Mouse (Mus musculus) liver, postnatal 0 days (tissue): ENCODE measurements around the gene Gpx3. TPM values are rescaled to one million over a fixed set of nuclear protein-coding genes. Genes with fewer than 3 reads are reported as not detected.

ENCODE experiments used
- ATAC-seq: fragments of 200-750 bp; cut with Nextera tagmentation; 2 replicates; pipeline ENCODE4 v1.8.0; 2017; ENCODE audit warnings: mild to moderate bottlenecking, moderate library complexity
- DNase-seq: peaks from one replicate; pipeline ENCODE4 v3.0.0-alpha.2; 2016
- H3K27ac ChIP-seq: fragments of 300-500 bp; sonication (generic); 2 replicates; pipeline ENCODE4 v1.5.1; 2014; ENCODE audit warnings: antibody characterized with exemption, moderate library complexity, mild to moderate bottlenecking, low read depth
- H3K27me3 ChIP-seq: fragments of 300-500 bp; sonication (generic); 2 replicates; pipeline ENCODE4 v1.6.1; 2014; ENCODE audit warnings: low read length, control low read depth, mixed read lengths; ENCODE audit not compliant: insufficient read depth
- H3K36me3 ChIP-seq: fragments of 300-500 bp; sonication (generic); replicated peaks from 2 replicates; pipeline ENCODE4 v1.6.1; 2014; ENCODE audit warnings: mild to moderate bottlenecking, control low read depth, low read length, moderate library complexity, mixed read lengths; ENCODE audit not compliant: insufficient read depth
- H3K4me1 ChIP-seq: fragments of 300-500 bp; sonication (generic); 2 replicates; pipeline ENCODE4 v1.6.1; 2014; ENCODE audit warnings: antibody characterized with exemption, mild to moderate bottlenecking, control low read depth; ENCODE audit not compliant: insufficient read depth
- H3K4me2 ChIP-seq: fragments of 300-500 bp; sonication (generic); 2 replicates; pipeline ENCODE4 v1.6.1; 2014; ENCODE audit warnings: low read depth, mild to moderate bottlenecking, low read length, moderate library complexity, mixed read lengths
- H3K4me3 ChIP-seq: fragments of 300-500 bp; sonication (generic); 2 replicates; pipeline ENCODE4 v1.5.1; 2014; ENCODE audit warnings: low read depth, low read length
- H3K9ac ChIP-seq: fragments of 300-500 bp; sonication (generic); replicated peaks from 2 replicates; pipeline ENCODE4 v1.6.1; 2014; ENCODE audit warnings: mild to moderate bottlenecking, moderate library complexity
- H3K9me3 ChIP-seq: fragments of 300-500 bp; sonication (generic); 2 replicates; pipeline ENCODE4 v1.6.1; 2016; ENCODE audit warnings: mild to moderate bottlenecking, control low read depth, low read length, mixed read lengths
- CTCF ChIP-seq: sonication (generic); IDR thresholded peaks from 2 replicates; pipeline ENCODE4 v1.5.1; 2016; ENCODE audit warnings: antibody characterized with exemption, low read depth
- EP300 ChIP-seq: IDR thresholded peaks from 2 replicates; pipeline ENCODE4 v1.6.1; 2016; ENCODE audit warnings: antibody characterized with exemption, low read depth, mild to moderate bottlenecking
- WGBS: fragments of 180-500 bp; shearing (Covaris S2); extraction: QIAGEN DNeasy Blood & Tissue Kit; methylation state at CpG from one replicate; pipeline ENCODE4 v1.1.7; 2014; ENCODE audit not compliant: insufficient replicate concordance; 5-methylcytosine and 5-hydroxymethylcytosine counted together
- polyA plus RNA-seq: library from polyadenylated mRNA; unstranded; fragments of >200 nt; fragmentation: Nextera tagmentation; extraction: Ambion mirVana; gene quantifications from 2 replicates; pipeline ENCODE4 v1.2.1, GENCODE M21; 2015

Gpx3 gene
- polyA plus RNA-seq, 1 experiment from 2014 or later, result 30.4 TPM

GRCm38 (mm10) chr11:54903940-54904706, 1.9 kb downstream of the Gpx3 start:
- TF ChIP-seq EP300, result no peak
- no peak for TF ChIP-seq CTCF
- no peak for DNase-seq
- no peak overlapping the region for H3K9ac ChIP-seq
- H3K9me3 ChIP-seq, result no peaks in the 10 kb centered on the region
- WGBS, result 56% methylated on average over 4 of the region's 4 CpGs
- no peak for ATAC-seq
- no peaks in the 10 kb centered on the region for H3K27me3 ChIP-seq
- H3K4me3 ChIP-seq, result no peak overlapping the region
- peaks cover 13% of the 10 kb centered on the region for H3K4me1 ChIP-seq
- no peaks in the 10 kb centered on the region for H3K36me3 ChIP-seq
- H3K4me2 ChIP-seq, result peak overlapping the region; percentile 82
- H3K27ac ChIP-seq, result no peak overlapping the region

- H3K9ac ChIP-seq, result no peak overlapping the region
- no peak for TF ChIP-seq EP300
- H3K4me2 ChIP-seq, result no peak overlapping the region
- no peak overlapping the region for H3K27ac ChIP-seq
- peaks cover 13% of the 10 kb centered on the region for H3K4me1 ChIP-seq
- no peak for DNase-seq
- WGBS, result 72% methylated on average over 3 of the region's 3 CpGs
- ATAC-seq, result no peak
- H3K36me3 ChIP-seq, result no peaks in the 10 kb centered on the region; the same call in 1 of the 2 replicates
- no peak overlapping the region for H3K4me3 ChIP-seq
- no peaks in the 10 kb centered on the region for H3K27me3 ChIP-seq
- no peaks in the 10 kb centered on the region for H3K9me3 ChIP-seq
These were observed 2.8 kb downstream of the Gpx3 start for GRCm38 (mm10) chr11:54905086-54905485.

DNA sequence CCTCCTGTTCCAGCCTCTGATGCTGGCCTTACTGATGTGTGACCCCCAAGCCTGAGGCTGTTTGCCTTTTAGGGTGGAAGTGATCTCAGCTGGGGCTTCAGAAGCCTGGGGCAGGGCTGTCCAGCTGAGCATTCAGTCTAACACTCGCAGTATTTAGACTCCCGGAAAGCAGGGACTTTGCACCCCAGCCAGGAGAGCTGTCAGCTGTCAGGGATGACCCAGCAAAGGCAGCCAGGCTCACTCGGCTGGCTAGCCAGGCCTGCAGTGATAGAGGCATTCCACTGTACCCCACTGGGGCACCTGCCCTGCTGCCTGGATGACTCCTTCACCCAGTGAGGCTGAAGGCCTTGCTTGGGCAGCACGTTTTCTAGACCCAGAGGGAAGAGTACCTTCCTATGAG, 3.7 kb downstream of the Gpx3 start:
- ATAC-seq (peak; percentile 56), DNase-seq (no peak)
- Histone ChIP-seq H3K9ac (no peak overlapping the region), H3K36me3 (peaks cover 5% of the 10 kb centered on the region), H3K4me2 (no peak overlapping the region), H3K9me3 (no peaks in the 10 kb centered on the region), H3K27me3 (no peaks in the 10 kb centered on the region), H3K4me3 (no peak overlapping the region), H3K4me1 (peaks cover 13% of the 10 kb centered on the region), H3K27ac (no peak overlapping the region)
- 55% methylated on average over 4 of the region's 4 CpGs for WGBS
- no peak for TF ChIP-seq CTCF
- no peak for TF ChIP-seq EP300

DNA sequence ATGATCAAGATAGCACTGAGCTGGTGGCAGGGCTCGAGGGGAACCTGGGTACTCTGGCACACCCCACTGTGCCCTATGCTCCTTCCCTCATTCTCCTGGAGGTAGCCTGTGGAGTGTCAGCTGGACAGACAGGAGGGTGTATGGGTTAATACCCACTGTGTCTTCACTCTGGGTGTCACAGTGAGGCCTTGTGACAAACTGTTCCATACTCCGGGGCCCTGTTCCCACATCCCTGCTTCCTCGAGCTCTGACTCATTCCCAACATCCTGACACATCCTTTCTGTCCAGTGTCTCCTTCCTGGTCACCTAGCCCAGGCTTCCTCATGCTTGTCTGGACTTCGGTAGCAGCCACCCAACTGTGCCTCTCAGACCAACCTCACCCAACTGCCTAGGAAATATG, 4.2 kb downstream of the Gpx3 start:
- Histone ChIP-seq H3K9me3 (no peaks in the 10 kb centered on the region), H3K9ac (no peak overlapping the region), H3K27me3 (no peaks in the 10 kb centered on the region), H3K27ac (no peak overlapping the region), H3K4me2 (no peak overlapping the region), H3K4me3 (no peak overlapping the region), H3K4me1 (peaks cover 13% of the 10 kb centered on the region), H3K36me3 (peaks cover 6% of the 10 kb centered on the region)
- DNase-seq (no peak), ATAC-seq (no peak)
- WGBS, result 55% methylated on average over 4 of the region's 4 CpGs
- TF ChIP-seq CTCF (no peak), EP300 (no peak)

DNA sequence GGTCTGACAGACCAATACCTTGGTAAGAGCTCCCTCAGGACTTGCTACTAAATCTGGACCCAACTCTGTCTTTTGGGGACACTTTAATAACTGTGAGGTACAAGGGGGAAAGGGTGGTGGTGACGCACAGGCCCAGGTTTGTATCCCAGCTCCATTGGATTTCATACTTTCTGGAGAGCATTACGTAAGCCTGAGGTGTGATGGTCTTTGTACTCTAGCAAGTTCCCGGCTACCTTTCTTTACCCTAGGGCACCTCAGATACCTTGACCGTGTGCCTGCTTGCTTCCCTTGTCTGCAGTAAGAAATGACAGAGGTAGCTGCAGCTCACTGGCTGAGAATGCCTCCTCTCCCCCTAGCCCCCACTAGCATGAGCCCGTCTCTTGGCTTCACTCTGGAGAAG, 5.0 kb downstream of the Gpx3 start:
- H3K9me3 ChIP-seq, result no peaks in the 10 kb centered on the region
- ATAC-seq (no peak), DNase-seq (no peak)
- no peak overlapping the region for H3K4me3 ChIP-seq
- peaks cover 6% of the 10 kb centered on the region for H3K36me3 ChIP-seq
- no peak overlapping the region for H3K9ac ChIP-seq
- WGBS, result 70% methylated on average over 5 of the region's 5 CpGs
- no peaks in the 10 kb centered on the region for H3K27me3 ChIP-seq
- no peak overlapping the region for H3K4me2 ChIP-seq
- H3K4me1 ChIP-seq, result peaks cover 10% of the 10 kb centered on the region
- no peak overlapping the region for H3K27ac ChIP-seq
- no peak for TF ChIP-seq EP300
- no peak for TF ChIP-seq CTCF

GRCm38 (mm10) chr11:54909273-54909672, 7.0 kb downstream of the Gpx3 start:
- H3K4me2 ChIP-seq, result no peak overlapping the region
- H3K9me3 ChIP-seq, result no peaks in the 10 kb centered on the region
- H3K27ac ChIP-seq, result no peak overlapping the region
- no peak overlapping the region for H3K4me3 ChIP-seq
- peaks cover 3% of the 10 kb centered on the region; the same call in 1 of the 2 replicates for H3K4me1 ChIP-seq
- H3K9ac ChIP-seq, result no peak overlapping the region
- H3K36me3 ChIP-seq, result peaks cover 16% of the 10 kb centered on the region
- DNase-seq, result no peak
- H3K27me3 ChIP-seq, result no peaks in the 10 kb centered on the region
- WGBS, result 78% methylated on average over 11 of the region's 11 CpGs
- no peak for ATAC-seq
- TF ChIP-seq EP300 (no peak), CTCF (no peak)
